8 mouse cellular contexts compared by ENCODE assay signal in the genomic region with DNA sequence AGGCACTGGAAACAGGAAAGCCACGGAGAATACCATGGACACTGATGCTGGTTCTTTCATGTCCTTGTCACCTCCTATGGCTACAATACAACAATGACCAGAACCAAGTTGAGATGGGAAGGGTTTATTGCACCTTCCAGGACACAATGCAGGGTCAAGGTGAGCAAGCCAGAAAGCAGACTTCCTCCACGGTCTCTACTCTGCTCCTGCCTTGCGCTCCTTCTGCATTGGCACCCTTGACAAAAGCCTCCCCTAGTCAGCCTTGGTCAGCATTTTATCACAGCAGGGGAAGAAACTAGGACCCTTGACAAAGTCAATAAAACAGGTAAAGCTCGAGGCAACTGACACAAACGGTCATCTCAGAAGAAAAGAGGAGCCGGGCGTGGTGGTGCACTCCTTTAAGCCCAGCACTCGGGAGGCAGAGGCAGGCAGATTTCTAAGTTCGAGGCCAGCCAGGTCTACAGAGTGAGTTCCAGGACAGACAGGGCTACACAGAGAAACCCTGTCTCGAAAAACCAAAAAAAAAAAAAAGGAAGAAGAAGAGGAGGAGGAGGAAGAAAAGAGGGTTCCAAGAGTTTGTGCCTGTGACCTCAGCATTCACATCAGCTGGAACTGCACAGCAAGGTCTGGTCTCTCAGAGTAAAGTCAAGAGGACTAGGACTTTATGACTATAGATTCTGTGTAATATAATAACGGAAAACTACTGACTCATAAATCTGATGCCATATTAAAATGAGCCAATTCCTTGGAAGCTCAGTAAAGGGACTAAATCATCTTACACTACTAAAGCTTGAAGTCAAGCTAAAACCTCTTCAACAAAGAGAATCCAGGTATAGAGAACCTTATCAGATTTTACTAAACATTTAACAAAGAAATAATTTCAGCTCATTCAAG. TPM values are rescaled to one million over a fixed set of nuclear protein-coding genes. Genes with fewer than 3 reads are reported as not detected.
DNase-seq lines count a peak whose midpoint lies in the region; ATAC-seq and TF ChIP-seq lines count a peak whose summit lies in the region.
"Not testable (repeated sequence)": the region's sequence is repeated elsewhere in the genome, so short reads cannot be mapped to it uniquely, and the experiment has no call there.

No protein-coding gene starts in this region.

- not testable (repeated sequence) for H3K9me3 ChIP-seq in intestine, embryonic 16.5 days (ENCODE audit: control insufficient read depth, low read length)

- peak; percentile 74 to 83 for DNase-seq in adrenal gland, adult 18-20 months (ENCODE audit: low spot score in 2 of 2)
- DNase-seq in heart, adult 2 months, result peak; percentile 72 to 83
- peak; percentile 53 to 78 for DNase-seq in left cerebral cortex, adult 8-10 months (ENCODE audit: low spot score in 2 of 2)
- DNase-seq in lung, postnatal 10 days, result peak; percentile 72
- DNase-seq in ovary, postnatal 36 days (ENCODE audit: low spot score), result peak; percentile 68
- DNase-seq in thymus, postnatal 4 days, result peak; percentile 56

- not testable (repeated sequence) for H3K27ac ChIP-seq in heart, adult 2 months; intestine, embryonic 16.5 days (ENCODE audit: low read length)

- H3K4me3 ChIP-seq in heart, adult 2 months; intestine, embryonic 16.5 days (ENCODE audit: low read length): not testable (repeated sequence)

- not testable (repeated sequence) for H3K36me3 ChIP-seq in heart, adult 2 months (ENCODE audit: control insufficient read depth, insufficient read depth, low read length); intestine, embryonic 16.5 days (ENCODE audit: control insufficient read depth, insufficient read depth, low read length)

- TF ChIP-seq EP300 in heart, adult 2 months (IDR thresholded peaks at IDR 0.05; ENCODE audit: insufficient read depth, low read depth, low read length), result not testable (repeated sequence)

- TF ChIP-seq CTCF in heart, adult 2 months (IDR thresholded peaks at IDR 0.05), result not testable (repeated sequence)

- TF ChIP-seq POLR2A in heart, adult 2 months (IDR thresholded peaks at IDR 0.05; ENCODE audit: insufficient read depth, low read depth, low read length), result not testable (repeated sequence)

- ATAC-seq in erythroblast, adult 5-6 weeks (replicated peaks; ENCODE audit: low FRiP score, poor library complexity, severe bottlenecking), result peak; percentile 42
- peak; percentile 44 for ATAC-seq in intestine, embryonic 16.5 days

- intact Hi-C loops in heart, adult 2 months (cut with DNase I), result not testable (repeated sequence)

- H3K79me2 ChIP-seq in heart, adult 2 months (replicated peaks; ENCODE audit: control insufficient read depth, insufficient read depth, low read length), result not testable (repeated sequence)

- H3K27me3 ChIP-seq in heart, adult 2 months (ENCODE audit: control insufficient read depth, insufficient read depth, low read length); intestine, embryonic 16.5 days (replicated peaks; ENCODE audit: control insufficient read depth, insufficient read depth, low read length): not testable (repeated sequence)

- H3K4me2 ChIP-seq in intestine, embryonic 16.5 days (ENCODE audit: low read depth, low read length), result not testable (repeated sequence)

- not testable (repeated sequence) for H3K9ac ChIP-seq in heart, adult 2 months (ENCODE audit: low read depth, low read length); intestine, embryonic 16.5 days (ENCODE audit: low read depth, low read length)

- 80% methylated on average over 11 of the region's 11 CpGs for WGBS in heart, adult 2 months
- 82% methylated on average over 11 of the region's 11 CpGs for WGBS in intestine, embryonic 16.5 days

- H3K4me1 ChIP-seq in heart, adult 2 months (ENCODE audit: control insufficient read depth, insufficient read depth, low read length); intestine, embryonic 16.5 days (ENCODE audit: control insufficient read depth, insufficient read depth, low read length): not testable (repeated sequence)

RNA-seq across cellular contexts. Expression of a gene that starts 19.6 kb away (rescaled TPM):
- total RNA-seq in adrenal gland, adult 18-20 months (2021), result 10 to 100 TPM; 42.5 to 53.7 TPM
- total RNA-seq in erythroblast, adult 5-6 weeks (2015; ENCODE audit: low replicate concordance), result 7.7 TPM in 1 of 2 replicates, not detected in the other
- total RNA-seq in erythroblast, adult 5-6 weeks (2017; ENCODE audit: low replicate concordance), result 2.6 and 3.9 TPM in 2 replicates
- total RNA-seq in heart, adult 2 months (2021), result 10 to 100 TPM; 17.3 to 17.4 TPM
- 11.3 and 13.0 TPM in 2 replicates for polyA plus RNA-seq in heart, adult 2 months (2012; rRNA removed)
- polyA plus RNA-seq in intestine, embryonic 16.5 days (2015; fragmentation: Nextera tagmentation; extraction: Ambion mirVana), result 11.8 and 12.6 TPM in 2 replicates
- total RNA-seq in left cerebral cortex, adult 8-10 months (2022), result 10 to 100 TPM; 64.1 to 80.1 (median 68.9) TPM

RNA-seq across cellular contexts. Expression of a gene that starts 28.5 kb away (rescaled TPM):
- total RNA-seq in adrenal gland, adult 18-20 months (2021), result 10 to 100 TPM; 46.4 to 58.8 TPM
- total RNA-seq in erythroblast, adult 5-6 weeks (2015; ENCODE audit: low replicate concordance), result 20.2 and 71.5 TPM in 2 replicates
- total RNA-seq in erythroblast, adult 5-6 weeks (2017; ENCODE audit: low replicate concordance), result 31.5 and 44.0 TPM in 2 replicates
- 10 to 100 TPM; 36.4 to 43.6 TPM for total RNA-seq in heart, adult 2 months (2021)
- polyA plus RNA-seq in heart, adult 2 months (2012; rRNA removed), result 29.6 and 44.3 TPM in 2 replicates
- 31.0 and 32.4 TPM in 2 replicates for polyA plus RNA-seq in intestine, embryonic 16.5 days (2015; fragmentation: Nextera tagmentation; extraction: Ambion mirVana)
- total RNA-seq in left cerebral cortex, adult 8-10 months (2022), result 10 to 100 TPM; 65.9 to 74.7 (median 68.8) TPM
